In the genomic region with DNA sequence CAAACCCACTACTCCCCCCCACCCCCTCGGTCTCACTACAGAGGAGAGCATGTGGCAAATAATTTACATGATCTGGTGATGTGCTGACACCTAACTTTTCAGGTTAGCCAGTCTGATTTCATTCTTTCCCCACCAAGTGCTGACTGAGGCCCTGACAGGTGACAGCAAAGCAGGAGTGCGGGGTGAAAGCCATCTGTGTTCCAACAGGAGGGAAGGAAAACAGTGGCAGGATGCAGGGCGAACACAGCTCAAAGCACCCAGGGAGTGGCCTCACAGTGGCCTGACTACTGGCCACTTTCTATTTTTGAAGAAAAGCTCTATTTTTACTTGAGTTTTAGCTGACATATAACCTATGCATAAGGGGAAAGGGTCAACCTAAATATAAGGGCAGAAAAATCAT, we compare ENCODE assay signal across 10 mouse cellular contexts.
"Had no signal": no experiment of that assay in that cellular context is flagged by ENCODE, and none has a peak within 500 bp of the region (broad histone marks: within the 10 kb centered on the region; RNA-seq: fewer than 3 reads in every experiment).

No protein-coding gene starts in this region.

- ATAC-seq: liver, embryonic 12.5 days had no signal

- DNase-seq: kidney, postnatal 25 days; layer of hippocampus, adult 9-11 months; liver; lung, adult 18-20 months; lung, postnatal 10 days; lung, postnatal 36 days; midbrain, embryonic 14.5 days; thymus, adult 18-20 months; thymus, postnatal 36 days had no signal
